Mouse (Mus musculus): ENCODE results near the gene Mcm2.
A peak's percentile ranks its signal among the peaks of the same experiment; 100 is the strongest.

Gene Mcm2

DNA sequence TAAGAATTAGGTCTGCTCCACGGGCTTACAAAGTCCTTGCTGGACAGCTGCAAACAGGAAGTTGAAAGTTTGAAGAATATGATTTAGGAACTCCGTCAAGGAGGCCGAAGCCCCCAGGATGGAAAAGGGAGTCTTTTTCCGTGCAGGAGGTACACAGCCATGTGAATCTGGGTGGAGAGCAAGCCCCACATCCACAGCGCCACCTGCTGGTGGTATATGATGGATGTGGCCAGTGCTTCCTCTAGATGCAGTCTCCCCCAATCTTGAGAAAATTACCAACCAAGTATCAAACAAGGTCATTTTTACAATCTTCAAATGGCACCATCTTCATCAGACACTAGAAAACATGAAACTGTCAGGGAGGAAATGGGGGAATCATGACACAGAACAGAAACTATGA is 5.0 kb downstream of the Mcm2 start:
- DNase-seq (ENCODE audit: extremely low spot score, low read depth, low spot score), result no peak

DNA sequence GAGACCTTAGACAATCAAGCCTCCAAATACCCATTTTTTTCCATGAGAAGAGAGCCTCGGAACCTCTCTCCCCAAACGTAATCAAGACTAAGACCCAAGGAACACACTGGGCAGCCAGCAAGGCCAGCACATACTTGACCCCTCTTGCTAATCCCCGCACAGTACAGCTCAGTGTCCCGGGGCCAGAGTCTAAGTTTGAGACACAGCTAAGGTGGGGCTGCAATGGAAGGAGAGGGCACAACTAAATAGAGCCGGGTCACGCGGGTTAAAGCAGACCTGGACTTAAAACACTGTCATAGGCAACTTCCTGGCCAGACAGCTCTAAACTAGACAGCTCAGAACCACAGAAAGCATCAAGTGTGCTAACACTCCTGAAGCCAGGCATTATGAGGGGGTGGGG is 7.7 kb downstream of the Mcm2 start:
- no peak for DNase-seq (ENCODE audit: extremely low spot score, low read depth, low spot score)

- no peak for DNase-seq (ENCODE audit: extremely low spot score, low read depth, low spot score)
Observed at GRCm38 (mm10) chr6:88889410-88890042, 9.1 kb downstream of the Mcm2 start.

DNA sequence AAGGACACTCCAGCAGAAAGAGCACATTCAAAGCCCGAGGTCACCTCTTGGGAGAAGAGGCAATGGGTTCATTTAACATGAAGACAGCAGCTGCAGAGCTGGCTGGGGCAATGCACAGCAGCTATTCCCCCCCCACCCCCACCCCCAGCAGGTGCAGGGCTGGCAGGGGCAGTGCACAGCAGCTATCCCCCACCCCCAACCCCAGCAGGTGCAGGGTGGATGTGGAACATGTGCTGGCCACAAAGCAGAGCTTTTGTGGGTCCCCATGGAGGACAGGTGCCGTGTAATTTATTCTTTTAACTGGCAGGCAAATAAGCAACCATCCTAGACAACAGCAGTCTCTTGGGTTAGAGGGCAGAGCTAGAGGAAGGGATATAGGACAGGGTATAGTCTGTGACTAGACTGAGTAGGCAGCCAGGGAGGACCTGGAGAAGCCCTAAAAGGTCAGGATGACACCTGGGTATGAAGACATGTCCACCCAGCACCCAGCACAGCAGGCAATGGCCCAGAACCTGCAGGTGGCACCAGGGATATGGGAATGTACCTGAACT is 12.1 kb downstream of the Mcm2 start:
- no peak for DNase-seq (ENCODE audit: extremely low spot score, low read depth, low spot score)

GRCm38 (mm10) chr6:88885644-88886416 is 12.8 kb downstream of the Mcm2 start:
- DNase-seq (ENCODE audit: extremely low spot score, low read depth, low spot score), result no peak

- no peak for DNase-seq (ENCODE audit: extremely low spot score, low read depth, low spot score)
Observed at GRCm38 (mm10) chr6:88884690-88885089, 13.9 kb downstream of the Mcm2 start.

DNA sequence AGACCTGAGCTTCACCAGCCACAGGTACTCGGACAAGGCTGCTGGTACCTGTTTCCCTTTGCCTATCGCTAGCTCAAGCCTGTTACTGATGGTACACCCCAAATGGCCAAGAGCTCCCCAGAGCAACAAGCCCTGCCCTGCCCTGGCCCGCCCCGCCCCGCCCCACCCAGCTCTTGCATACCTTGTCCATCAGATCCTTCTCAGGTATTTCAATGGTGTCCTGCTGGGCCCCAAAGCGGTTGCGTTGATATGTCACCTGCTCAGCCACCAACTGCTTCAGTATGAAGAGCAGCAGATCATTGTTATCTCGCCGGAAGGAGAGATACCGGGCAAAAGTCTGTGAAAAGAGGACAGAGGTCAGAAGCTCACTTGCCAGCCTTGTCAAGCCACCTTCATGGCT is 14.4 kb downstream of the Mcm2 start:
- no peak for DNase-seq (ENCODE audit: extremely low spot score, low read depth, low spot score)

- no peak for DNase-seq (ENCODE audit: extremely low spot score, low read depth, low spot score)
Observed at GRCm38 (mm10) chr6:88881334-88881733, 17.2 kb downstream of the Mcm2 start.

GRCm38 (mm10) chr6:88879471-88879870 is 19.1 kb downstream of the Mcm2 start:
- DNase-seq (ENCODE audit: extremely low spot score, low read depth, low spot score), result no peak

GRCm38 (mm10) chr6:88874868-88875508 is 23.6 kb downstream of the Mcm2 start, which contains the start of gene Podxl2:
TSS of gene Podxl2 (minus strand) at chr6:88875044.
- no peak for DNase-seq (ENCODE audit: extremely low spot score, low read depth, low spot score)

DNA sequence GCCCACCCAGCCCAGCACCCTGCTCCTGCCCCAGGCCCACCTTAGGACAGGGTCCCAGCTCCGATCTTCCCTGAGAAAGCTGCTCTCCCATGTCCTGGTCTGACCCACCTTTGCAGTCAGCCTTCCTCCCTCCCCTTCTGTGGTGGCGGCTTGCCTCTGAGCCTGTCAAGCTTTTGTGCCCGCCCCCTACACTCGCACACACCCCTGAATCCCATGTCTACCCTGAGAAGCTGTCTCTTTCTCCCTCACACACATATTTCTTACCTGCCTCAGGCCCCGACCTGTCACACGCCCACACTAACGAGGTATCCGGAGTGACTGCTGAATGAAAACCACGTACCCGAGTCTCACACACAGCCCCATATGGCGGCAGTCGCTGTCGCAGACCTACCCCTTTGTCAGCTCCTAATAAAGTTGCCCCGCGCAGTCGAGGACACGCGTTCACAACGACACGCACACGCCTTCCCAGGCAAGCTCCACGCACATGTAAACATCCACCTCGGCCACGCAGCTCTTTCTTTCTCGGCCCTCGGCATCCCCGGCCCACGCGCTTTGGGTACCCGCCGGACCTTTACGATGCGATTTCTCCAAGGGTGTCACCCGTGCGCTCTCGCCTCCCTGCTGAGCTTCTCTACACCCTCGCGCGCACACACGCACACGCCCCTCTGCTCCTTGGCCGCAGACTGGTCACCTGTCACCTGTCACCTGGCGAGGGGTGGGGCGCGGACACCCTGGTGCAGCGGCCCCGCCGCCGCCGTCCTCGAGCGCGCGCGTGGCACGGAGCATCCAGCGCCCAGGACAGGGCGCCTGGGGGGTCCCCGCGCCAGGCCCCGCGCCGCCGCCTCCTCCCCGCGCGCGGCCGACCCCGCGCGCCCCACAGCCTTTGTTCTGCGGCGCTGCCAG is 24.4 kb downstream of the Mcm2 start:
- no peak for DNase-seq (ENCODE audit: extremely low spot score, low read depth, low spot score)

DNA sequence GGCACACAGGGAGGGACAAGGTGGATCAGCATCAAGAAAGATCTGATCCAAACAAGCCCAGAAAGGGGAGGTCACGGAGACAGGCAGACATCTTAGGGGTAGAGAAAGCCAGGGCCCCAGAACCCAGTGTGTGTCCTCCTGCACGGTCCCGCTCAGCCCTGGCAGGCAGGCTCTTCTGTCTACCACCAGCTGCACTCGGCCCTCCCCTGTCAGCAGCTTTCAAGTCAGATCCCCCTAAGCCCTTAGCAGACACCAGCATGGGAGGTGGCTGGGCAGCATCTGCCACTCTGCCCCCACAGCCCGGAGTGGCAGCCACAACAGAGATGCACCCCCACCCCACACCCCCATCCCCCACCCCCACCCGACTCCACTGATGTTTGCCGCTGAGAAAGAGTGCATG is 25.8 kb downstream of the Mcm2 start:
- DNase-seq (ENCODE audit: extremely low spot score, low read depth, low spot score), result no peak

DNA sequence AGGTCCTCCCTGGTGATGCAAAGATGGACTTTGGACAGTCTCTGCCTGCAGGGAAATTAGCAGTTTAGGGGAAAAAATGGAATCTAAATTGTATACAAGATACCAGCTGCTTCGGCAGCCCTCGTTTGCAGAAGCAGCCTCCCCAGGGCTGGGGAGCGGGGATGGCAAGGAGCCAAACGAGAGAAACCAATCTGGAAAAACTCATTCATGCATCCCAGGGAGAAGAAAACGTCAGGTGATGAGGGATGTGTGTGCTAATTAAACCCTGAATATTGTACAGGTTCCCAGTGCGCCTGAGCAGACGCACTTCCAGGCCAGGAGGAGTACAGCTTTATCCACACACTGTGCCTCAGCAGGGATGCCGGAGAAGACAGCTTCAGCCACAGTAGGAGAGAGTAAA is 27.0 kb downstream of the Mcm2 start:
- no peak for DNase-seq (ENCODE audit: extremely low spot score, low read depth, low spot score)

DNA sequence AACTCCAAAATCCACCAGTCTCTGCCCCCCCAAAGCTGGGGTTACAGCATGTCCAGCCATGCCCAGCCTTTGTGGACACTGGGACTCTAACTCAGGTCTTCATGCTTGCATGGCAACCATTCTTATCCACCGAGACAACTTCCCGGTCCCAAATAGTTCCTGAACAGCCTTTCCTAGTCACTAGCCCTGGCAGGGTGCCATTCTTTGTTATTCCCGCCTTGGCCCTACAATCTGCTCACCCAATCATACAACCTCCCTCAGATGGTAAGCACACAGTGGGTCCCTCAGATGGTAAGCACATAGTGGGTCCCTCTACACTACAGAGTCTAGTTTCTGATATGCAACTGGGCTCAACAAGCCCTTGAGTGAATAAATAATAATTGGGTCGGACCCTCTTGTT is 28.0 kb downstream of the Mcm2 start:
- no peak for DNase-seq (ENCODE audit: extremely low spot score, low read depth, low spot score)

- no peak for DNase-seq (ENCODE audit: extremely low spot score, low read depth, low spot score)
Observed at GRCm38 (mm10) chr6:88869459-88869858, 29.1 kb downstream of the Mcm2 start.

DNA sequence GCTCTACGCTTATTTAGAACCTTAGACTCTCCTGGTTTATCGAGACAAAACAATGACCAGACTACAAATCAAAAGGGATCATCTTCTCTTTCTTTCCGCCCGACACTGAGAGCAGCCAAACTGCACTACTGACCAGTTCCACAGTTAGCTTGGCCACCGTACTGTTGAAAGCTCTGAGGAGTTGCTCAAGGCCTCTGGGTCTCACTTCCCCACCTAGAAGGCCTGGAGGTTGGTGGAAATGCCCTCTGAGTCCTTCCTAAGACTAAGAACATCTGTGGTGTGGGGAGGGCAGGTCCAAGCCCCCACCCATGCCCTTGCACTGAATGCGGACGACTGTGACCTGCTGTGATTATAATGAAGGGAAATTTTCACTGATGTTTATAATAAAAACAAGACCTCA is 32.9 kb downstream of the Mcm2 start:
- no peak for DNase-seq (ENCODE audit: extremely low spot score, low read depth, low spot score)

DNA sequence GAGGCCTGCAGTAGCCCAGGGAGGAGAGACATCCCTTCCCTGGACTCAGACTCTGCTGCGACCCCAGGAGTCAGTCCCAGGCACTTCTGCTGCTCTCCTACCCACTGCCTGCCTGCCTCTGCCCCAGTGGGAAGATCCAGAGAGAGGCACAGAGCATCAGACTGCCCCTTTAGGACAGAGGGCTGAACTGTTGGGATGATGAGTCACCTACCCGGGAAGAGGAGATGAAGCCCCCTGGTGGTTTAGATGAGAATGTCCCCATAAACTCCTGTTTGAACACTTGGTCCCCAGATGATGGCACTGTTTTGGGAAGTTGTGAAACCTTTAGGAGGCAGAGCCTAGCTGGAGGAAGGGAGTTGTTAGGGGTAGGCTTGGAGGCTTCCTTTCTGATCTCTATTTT is 37.7 kb downstream of the Mcm2 start:
- no peak for DNase-seq (ENCODE audit: extremely low spot score, low read depth, low spot score)

DNA sequence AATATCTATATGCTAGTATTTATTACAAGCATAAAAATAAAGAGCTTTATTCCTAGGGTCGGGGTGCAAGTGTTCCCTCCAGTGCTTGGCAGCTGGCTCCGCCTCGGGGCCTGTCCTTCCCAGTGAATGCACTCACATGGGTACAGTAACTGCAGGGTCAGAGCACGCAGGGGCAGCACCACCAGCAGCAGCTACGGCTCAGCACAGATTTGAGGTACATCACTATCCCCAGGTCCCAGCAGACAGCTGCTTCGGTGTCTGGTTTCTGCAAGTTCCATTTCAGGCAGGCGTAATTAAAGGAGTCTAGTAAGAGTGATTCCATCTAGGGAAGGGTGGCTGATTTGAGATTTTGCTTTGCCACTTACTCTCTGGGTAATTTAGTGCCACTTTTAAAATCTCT is 40.2 kb downstream of the Mcm2 start:
- no peak for DNase-seq (ENCODE audit: extremely low spot score, low read depth, low spot score)

GRCm38 (mm10) chr6:88857830-88858229 is 40.8 kb downstream of the Mcm2 start:
- no peak for DNase-seq (ENCODE audit: extremely low spot score, low read depth, low spot score)

DNA sequence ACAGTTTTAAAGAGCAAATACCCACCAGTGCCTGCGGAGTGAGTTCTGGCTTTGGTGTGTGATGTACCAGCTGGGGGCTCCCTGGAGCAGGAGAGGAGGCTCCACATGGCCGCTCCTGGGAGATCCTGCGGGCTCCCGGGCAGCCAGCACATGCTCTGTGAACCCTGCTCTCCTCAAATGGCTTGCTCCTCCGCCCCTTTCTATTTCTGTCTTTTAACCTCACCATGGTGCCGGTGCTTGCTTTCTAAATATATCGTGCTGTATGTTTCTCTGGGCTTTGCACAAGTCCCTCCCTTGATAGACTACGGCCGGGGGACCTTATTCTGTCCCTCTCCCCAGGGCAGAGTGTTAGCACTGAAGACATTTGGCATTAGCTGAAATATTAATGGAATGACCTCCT is 41.3 kb downstream of the Mcm2 start:
- no peak for DNase-seq (ENCODE audit: extremely low spot score, low read depth, low spot score)

- peak; percentile 82 for DNase-seq (ENCODE audit: extremely low spot score, low read depth, low spot score)
Observed at GRCm38 (mm10) chr6:88855636-88856035, 42.9 kb downstream of the Mcm2 start.

Data from hindlimb bud, embryonic 11.5 days (tissue).